Mouse (Mus musculus): ENCODE measurements around the gene Slc44a2.

Gene Slc44a2

GRCm38 (mm10) chr9:21332161-21333061, 11.9 kb downstream of the Slc44a2 start:
- DNase-seq (ENCODE audit: low read depth, low spot score): no peak

GRCm38 (mm10) chr9:21333523-21333922, 13.0 kb downstream of the Slc44a2 start:
- no peak for DNase-seq (ENCODE audit: low read depth, low spot score)

GRCm38 (mm10) chr9:21334747-21335146, 14.2 kb downstream of the Slc44a2 start:
- DNase-seq (ENCODE audit: low read depth, low spot score): no peak

- DNase-seq (ENCODE audit: low read depth, low spot score): no peak
These were observed 14.9 kb downstream of the Slc44a2 start for GRCm38 (mm10) chr9:21335391-21335790.

DNA sequence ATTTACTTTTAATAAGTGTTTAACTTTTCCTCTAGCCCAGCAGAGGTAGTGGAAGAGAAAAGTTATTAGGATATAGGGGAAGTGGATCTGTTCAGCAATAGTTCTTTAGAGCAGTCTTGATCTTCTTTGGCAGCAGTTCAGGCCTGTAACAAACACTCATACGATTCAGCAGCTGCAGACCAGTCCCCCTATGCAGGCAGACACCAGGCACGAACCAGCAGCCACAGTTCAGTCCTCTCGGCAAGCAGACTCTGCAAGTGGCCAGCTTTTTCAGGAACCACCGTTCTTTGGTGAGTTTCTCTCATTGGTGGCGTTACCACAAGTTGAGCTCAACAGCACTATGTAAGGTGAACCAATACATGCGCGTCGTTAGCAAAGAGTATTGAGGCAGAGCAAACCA, 16.0 kb downstream of the Slc44a2 start:
- no peak for DNase-seq (ENCODE audit: low read depth, low spot score)

- DNase-seq (ENCODE audit: low read depth, low spot score): no peak
These were observed 17.2 kb downstream of the Slc44a2 start for GRCm38 (mm10) chr9:21337652-21338051.

DNA sequence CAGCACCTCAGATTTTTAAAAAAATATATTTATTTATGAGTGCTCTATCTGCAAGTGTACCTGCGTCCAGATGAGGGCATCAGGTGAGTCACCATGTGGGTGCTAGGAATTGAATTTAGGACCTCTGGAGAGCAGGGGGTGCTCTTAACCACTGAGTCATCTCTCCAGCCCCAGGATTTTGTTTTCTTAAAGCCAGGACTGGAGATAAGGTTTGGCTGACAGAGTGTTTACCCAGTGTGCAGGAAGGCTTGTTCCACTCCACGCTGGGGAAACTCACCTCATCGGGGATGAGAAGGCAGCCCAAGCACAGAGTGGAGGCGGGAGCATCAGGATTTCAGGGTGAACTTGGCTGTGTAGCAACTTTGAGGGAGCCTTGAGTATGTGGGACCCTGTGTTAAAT, 19.9 kb downstream of the Slc44a2 start:
- DNase-seq (ENCODE audit: low read depth, low spot score): no peak

GRCm38 (mm10) chr9:21346627-21347365, 26.3 kb downstream of the Slc44a2 start:
- no peak for DNase-seq (ENCODE audit: low read depth, low spot score)

GRCm38 (mm10) chr9:21348152-21348551, 27.7 kb downstream of the Slc44a2 start:
- DNase-seq (ENCODE audit: low read depth, low spot score): no peak

DNA sequence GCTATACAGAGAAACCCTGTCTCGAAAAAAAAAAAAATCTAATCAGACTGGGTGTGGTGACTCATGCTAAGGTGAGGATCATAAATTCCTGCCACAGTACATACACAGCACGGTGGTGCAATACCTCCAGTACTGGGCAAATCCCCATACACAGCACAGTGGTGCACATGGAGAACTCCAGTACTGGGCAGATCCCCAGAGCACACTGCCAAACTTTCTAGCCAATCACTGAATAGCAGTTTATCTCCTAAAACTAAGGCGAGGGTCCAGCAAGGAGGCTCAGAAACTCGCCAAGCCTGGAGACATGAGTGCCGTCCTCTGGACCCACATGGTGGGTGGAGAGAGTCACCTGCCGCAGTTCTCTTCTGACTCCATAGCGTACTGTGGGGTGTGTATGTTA, 30.7 kb downstream of the Slc44a2 start:
- no peak for DNase-seq (ENCODE audit: low read depth, low spot score)

DNA sequence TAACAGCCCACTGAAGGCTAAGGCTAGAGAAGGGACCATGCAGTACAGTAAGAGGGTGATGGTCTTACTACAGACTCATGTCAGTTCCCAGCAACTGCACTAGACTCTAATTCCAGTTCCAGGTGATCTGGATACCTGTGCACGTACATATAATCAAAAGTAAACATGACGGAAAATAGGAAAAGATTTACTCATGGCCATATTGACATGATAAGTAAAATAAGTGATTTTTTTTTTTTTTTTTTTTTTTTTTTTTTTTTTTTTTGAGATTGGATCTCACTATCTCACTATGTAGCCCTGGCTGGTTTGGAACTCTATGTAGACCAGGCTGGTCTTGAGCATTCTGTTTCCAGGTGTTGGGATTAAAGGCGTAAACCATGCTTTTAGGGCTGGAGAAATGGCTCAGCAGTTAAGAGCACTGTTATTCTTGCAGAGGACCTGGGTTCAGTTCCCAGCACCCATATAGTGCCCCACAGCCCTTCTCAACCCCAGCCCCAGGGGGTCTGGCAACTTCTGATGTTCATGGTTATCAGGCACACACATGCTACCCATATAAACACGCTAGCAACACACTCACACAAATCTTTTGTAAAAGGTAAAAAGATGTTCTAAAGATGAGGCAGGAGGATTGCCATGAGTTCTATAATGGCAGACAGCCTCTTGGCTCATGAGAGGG, 31.3 kb downstream of the Slc44a2 start:
- DNase-seq (ENCODE audit: low read depth, low spot score): no peak

GRCm38 (mm10) chr9:21352463-21353372, 32.2 kb downstream of the Slc44a2 start:
- no peak for DNase-seq (ENCODE audit: low read depth, low spot score)

GRCm38 (mm10) chr9:21353373-21353686, 32.8 kb downstream of the Slc44a2 start:
- DNase-seq (ENCODE audit: low read depth, low spot score): no peak

DNA sequence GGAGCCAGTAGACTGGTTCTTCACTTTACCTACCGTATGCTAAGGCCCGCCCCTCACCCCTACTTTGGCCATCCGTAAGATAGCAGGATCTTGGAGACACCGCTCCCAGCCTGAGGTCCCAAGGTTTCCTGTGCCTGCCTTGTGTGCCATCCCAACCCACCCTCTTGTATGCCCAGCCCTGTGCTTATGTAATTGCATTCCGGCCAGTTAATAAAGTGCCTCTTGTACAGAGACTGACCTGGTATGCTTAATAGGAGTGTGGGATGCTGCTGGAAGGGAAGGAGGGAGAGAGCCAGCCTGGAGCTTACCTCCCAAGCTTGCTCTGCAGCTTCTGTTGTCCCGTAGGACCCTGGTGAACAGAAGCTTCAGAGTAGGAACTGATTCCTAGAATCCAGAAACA, 34.3 kb downstream of the Slc44a2 start:
- no peak for DNase-seq (ENCODE audit: low read depth, low spot score)

GRCm38 (mm10) chr9:21356981-21357718, 36.7 kb downstream of the Slc44a2 start:
- peak; percentile 24 for DNase-seq (ENCODE audit: low read depth, low spot score)

DNA sequence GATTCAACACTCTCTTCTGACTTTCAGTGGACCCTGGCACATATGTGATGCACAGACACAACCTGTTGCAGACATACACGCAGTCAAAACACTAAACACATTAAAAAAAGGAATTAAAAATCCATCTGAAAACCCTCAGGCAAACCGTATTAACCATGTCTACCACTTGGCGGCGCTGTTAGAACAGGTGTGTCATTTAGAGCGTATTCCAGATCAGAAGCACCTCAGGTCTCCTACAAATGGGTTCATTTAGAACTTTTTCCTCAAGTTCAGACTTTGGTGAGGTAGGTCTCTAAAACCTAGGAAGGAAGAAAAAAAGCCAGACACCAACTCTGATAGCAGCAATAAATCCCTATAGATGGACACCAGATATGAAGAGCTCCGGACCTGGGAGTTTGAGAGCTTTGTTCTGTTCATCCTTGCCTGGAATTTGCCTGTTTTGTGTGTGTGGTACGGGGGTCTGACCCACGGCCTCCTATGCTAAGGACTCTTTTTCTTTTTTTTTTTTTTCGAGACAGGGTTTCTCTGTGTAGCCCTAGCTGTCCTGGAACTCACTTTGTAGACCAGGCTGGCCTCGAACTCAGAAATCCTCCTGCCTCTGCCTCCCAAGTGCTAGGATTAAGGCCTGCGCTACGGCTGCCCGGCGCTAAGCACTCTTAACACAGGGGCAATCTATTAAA, 46.2 kb downstream of the Slc44a2 start:
- no peak for DNase-seq (ENCODE audit: low read depth, low spot score)

DNA sequence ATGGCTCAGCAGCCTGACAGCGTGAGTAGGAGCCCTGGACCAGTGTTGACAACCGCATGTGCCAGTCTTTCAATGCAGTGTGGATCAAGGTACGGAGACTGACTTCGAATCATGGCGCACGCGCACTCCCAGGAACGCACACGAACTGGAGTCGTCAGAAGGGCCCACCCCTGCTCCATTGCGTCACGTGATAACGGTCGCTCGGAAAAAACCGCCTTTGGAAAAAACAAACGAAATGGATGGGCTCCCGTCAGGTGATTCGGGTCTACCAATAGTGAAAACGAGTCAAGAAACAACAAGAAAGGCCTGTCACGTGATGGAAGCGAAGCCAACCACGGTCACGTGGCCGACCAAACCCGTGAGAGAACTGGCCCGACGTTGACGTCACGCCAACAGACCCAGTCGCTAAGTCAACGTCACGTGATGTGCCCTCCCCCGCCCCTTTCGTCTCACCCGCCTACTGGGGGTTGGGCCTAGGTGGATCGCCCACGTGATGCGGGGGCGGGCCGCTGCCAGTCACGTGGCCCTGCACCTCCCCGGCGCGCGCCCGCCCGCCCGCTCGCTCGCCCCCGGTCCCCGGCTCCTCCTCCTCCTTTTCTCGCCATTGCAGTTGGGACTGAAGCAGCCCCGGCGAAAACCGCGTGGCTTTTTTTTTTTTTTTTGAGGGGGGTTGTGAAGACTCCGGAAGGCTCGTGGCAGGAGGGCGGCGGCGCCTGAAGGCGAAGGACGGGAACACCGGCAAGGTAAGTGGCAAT, 47.0 kb downstream of the Slc44a2 start, which contains the start of gene Ilf3:
Gene Ilf3, plus strand, starts transcription at position 515 of the 755 bp plus-strand sequence.
- DNase-seq (ENCODE audit: low read depth, low spot score): peak; percentile 100

- peak; percentile 26 for DNase-seq (ENCODE audit: low read depth, low spot score)
These were observed 47.7 kb downstream of the Slc44a2 start for GRCm38 (mm10) chr9:21368131-21368584.

- no peak for DNase-seq (ENCODE audit: low read depth, low spot score)
These were observed 48.6 kb downstream of the Slc44a2 start for GRCm38 (mm10) chr9:21369080-21369479.
